Mouse (Mus musculus): ENCODE measurements around the gene Rnf114. TPM values are rescaled to one million over a fixed set of nuclear protein-coding genes. Genes with fewer than 3 reads are reported as not detected.

Gene Rnf114
- total RNA-seq, 4 experiments from 2014 or later, result 40.8 to 45.8 (median 43.0) TPM

GRCm38 (mm10) chr2:167539536-167540476, 47.4 kb downstream of the Rnf114 start:
- no peak for DNase-seq (ENCODE audit: low spot score in 2 of 2)

- DNase-seq (ENCODE audit: low spot score in 2 of 2), result no peak
Observed at GRCm38 (mm10) chr2:167540477-167541110, 48.1 kb downstream of the Rnf114 start.

GRCm38 (mm10) chr2:167541324-167541723, 48.9 kb downstream of the Rnf114 start:
- DNase-seq (ENCODE audit: low spot score in 2 of 2), result no peak

- no peak for DNase-seq (ENCODE audit: low spot score in 2 of 2)
Observed at GRCm38 (mm10) chr2:167541761-167542160, 49.3 kb downstream of the Rnf114 start.

- no peak for DNase-seq (ENCODE audit: low spot score in 2 of 2)
Observed at GRCm38 (mm10) chr2:167542361-167542760, 49.9 kb downstream of the Rnf114 start.

- DNase-seq (ENCODE audit: low spot score in 2 of 2), result peak in 1 of 2 experiments; percentile 47
Observed at GRCm38 (mm10) chr2:167543121-167544003, 50.9 kb downstream of the Rnf114 start.

- DNase-seq (ENCODE audit: low spot score in 2 of 2), result no peak
Observed at GRCm38 (mm10) chr2:167544004-167544356, 51.5 kb downstream of the Rnf114 start.

- no peak for DNase-seq (ENCODE audit: low spot score in 2 of 2)
Observed at GRCm38 (mm10) chr2:167544456-167544855, 52.0 kb downstream of the Rnf114 start.

- no peak for DNase-seq (ENCODE audit: low spot score in 2 of 2)
Observed at GRCm38 (mm10) chr2:167546447-167547195, 54.2 kb downstream of the Rnf114 start.

GRCm38 (mm10) chr2:167547444-167547843, 55.0 kb downstream of the Rnf114 start:
- no peak for DNase-seq (ENCODE audit: low spot score in 2 of 2)

GRCm38 (mm10) chr2:167548961-167549360, 56.5 kb downstream of the Rnf114 start:
- DNase-seq (ENCODE audit: low spot score in 2 of 2), result no peak

- DNase-seq (ENCODE audit: low spot score in 2 of 2), result no peak
Observed at GRCm38 (mm10) chr2:167550341-167550854, 58.0 kb downstream of the Rnf114 start.

GRCm38 (mm10) chr2:167551342-167551920, 59.0 kb downstream of the Rnf114 start:
- no peak for DNase-seq (ENCODE audit: low spot score in 2 of 2)

GRCm38 (mm10) chr2:167552292-167552691, 59.8 kb downstream of the Rnf114 start:
- no peak for DNase-seq (ENCODE audit: low spot score in 2 of 2)

GRCm38 (mm10) chr2:167552927-167553402, 60.5 kb downstream of the Rnf114 start:
- DNase-seq (ENCODE audit: low spot score in 2 of 2), result no peak

GRCm38 (mm10) chr2:167555766-167556165, 63.3 kb downstream of the Rnf114 start:
- DNase-seq (ENCODE audit: low spot score in 2 of 2), result no peak

GRCm38 (mm10) chr2:167559413-167559812, 67.0 kb downstream of the Rnf114 start:
- no peak for DNase-seq (ENCODE audit: low spot score in 2 of 2)

- no peak for DNase-seq (ENCODE audit: low spot score in 2 of 2)
Observed at GRCm38 (mm10) chr2:167562101-167562500, 69.7 kb downstream of the Rnf114 start.

- DNase-seq (ENCODE audit: low spot score in 2 of 2), result no peak
Observed at GRCm38 (mm10) chr2:167563035-167563434, 70.6 kb downstream of the Rnf114 start.

- no peak for DNase-seq (ENCODE audit: low spot score in 2 of 2)
Observed at GRCm38 (mm10) chr2:167563703-167564102, 71.3 kb downstream of the Rnf114 start.
